Mouse (Mus musculus): ENCODE data around the gene Rcsd1.

Rcsd1 gene

GRCm38 (mm10) chr1:165658602-165659001, 51.0 kb downstream of the Rcsd1 start:
- peak in 1 of 2 experiments; percentile 54 for DNase-seq

GRCm38 (mm10) chr1:165655482-165655881, 54.1 kb downstream of the Rcsd1 start:
- no peak for DNase-seq

- peak in 1 of 2 experiments; percentile 50 for DNase-seq
Measured at GRCm38 (mm10) chr1:165655022-165655421, 54.5 kb downstream of the Rcsd1 start.

GRCm38 (mm10) chr1:165653126-165653885, 56.3 kb downstream of the Rcsd1 start:
- DNase-seq: no peak

- DNase-seq: no peak
Measured at GRCm38 (mm10) chr1:165652507-165652906, 57.0 kb downstream of the Rcsd1 start.

- DNase-seq: no peak
Measured at GRCm38 (mm10) chr1:165651158-165651557, 58.4 kb downstream of the Rcsd1 start.

- no peak for DNase-seq
Measured at GRCm38 (mm10) chr1:165645102-165645501, 64.5 kb downstream of the Rcsd1 start.

- DNase-seq: no peak
Measured at GRCm38 (mm10) chr1:165643735-165644134, 65.8 kb downstream of the Rcsd1 start.

- DNase-seq: no peak
Measured at GRCm38 (mm10) chr1:165642780-165643311, 66.7 kb downstream of the Rcsd1 start.

GRCm38 (mm10) chr1:165641786-165642771, 67.5 kb downstream of the Rcsd1 start:
- peak; percentile 79 to 91 for DNase-seq

GRCm38 (mm10) chr1:165641271-165641771, 68.2 kb downstream of the Rcsd1 start:
- peak; percentile 51 to 74 for DNase-seq

GRCm38 (mm10) chr1:165636289-165636688, 73.3 kb downstream of the Rcsd1 start:
- no peak for DNase-seq

- DNase-seq: no peak
Measured at GRCm38 (mm10) chr1:165635055-165635897, 74.3 kb downstream of the Rcsd1 start.

- DNase-seq: peak; percentile 92 to 96
Measured at GRCm38 (mm10) chr1:165634151-165634884, 75.2 kb downstream of the Rcsd1 start, which contains the start of gene Mpzl1. TSS of gene Mpzl1 (minus strand) at chr1:165634538.

GRCm38 (mm10) chr1:165633345-165633744, 76.2 kb downstream of the Rcsd1 start:
- no peak for DNase-seq

- DNase-seq: no peak
Measured at GRCm38 (mm10) chr1:165631136-165631535, 78.4 kb downstream of the Rcsd1 start.

- no peak for DNase-seq
Measured at GRCm38 (mm10) chr1:165629975-165630374, 79.6 kb downstream of the Rcsd1 start.

GRCm38 (mm10) chr1:165628603-165629002, 81.0 kb downstream of the Rcsd1 start:
- DNase-seq: no peak

GRCm38 (mm10) chr1:165625896-165626295, 83.7 kb downstream of the Rcsd1 start:
- DNase-seq: no peak

- no peak for DNase-seq
Measured at GRCm38 (mm10) chr1:165625058-165625457, 84.5 kb downstream of the Rcsd1 start.

GRCm38 (mm10) chr1:165618201-165618624, 91.3 kb downstream of the Rcsd1 start:
- DNase-seq: no peak
